Mouse (Mus musculus): ENCODE measurements at regions not wholly inside any gene's neighbourhood (a gene's known extent, or its start where the extent isn't known, plus 50 kb on each side); places are given as distances from the start of the nearest gene placed in this dataset.

GRCm38 (mm10) chr6:31995977-31996376, 54.1 kb upstream of the 1700012A03Rik start:
- intact Hi-C loops (cut with DNase I) = no loop called here

GRCm38 (mm10) chr6:31995249-31995648, 54.8 kb upstream of the 1700012A03Rik start:
- intact Hi-C loops (cut with DNase I) = no loop called here
- no peak for DNase-seq

More at GRCm38 (mm10) chr6:31995977-31996376, 54.1 kb upstream of the 1700012A03Rik start:
- no peak for DNase-seq

- DNase-seq = no peak
- intact Hi-C loops (cut with DNase I) = no loop called here
Observed at GRCm38 (mm10) chr6:31985698-31986097, 64.3 kb upstream of the 1700012A03Rik start.

- DNase-seq = no peak
Observed at GRCm38 (mm10) chr6:31976705-31977104, 73.3 kb upstream of the 1700012A03Rik start.

GRCm38 (mm10) chr6:31948063-31948481, 102.0 kb upstream of the 1700012A03Rik start:
- intact Hi-C loops (cut with DNase I) = no loop called here
- DNase-seq = no peak

More at GRCm38 (mm10) chr6:31976705-31977104, 73.3 kb upstream of the 1700012A03Rik start:
- intact Hi-C loops (cut with DNase I) = no loop called here

- no peak for DNase-seq
- intact Hi-C loops (cut with DNase I) = no loop called here
Observed at GRCm38 (mm10) chr6:31946572-31946971, 103.5 kb upstream of the 1700012A03Rik start.

- intact Hi-C loops (cut with DNase I) = no loop called here
- DNase-seq = no peak
Observed at GRCm38 (mm10) chr6:31945347-31945746, 104.7 kb upstream of the 1700012A03Rik start.

GRCm38 (mm10) chr6:31944546-31944945, 105.5 kb upstream of the 1700012A03Rik start:
- no peak for DNase-seq
- intact Hi-C loops (cut with DNase I) = no loop called here

GRCm38 (mm10) chr6:31942696-31943095, 107.3 kb upstream of the 1700012A03Rik start:
- DNase-seq = no peak

GRCm38 (mm10) chr6:31938216-31938814, 111.7 kb upstream of the 1700012A03Rik start:
- DNase-seq = peak; percentile 84 to 92
- intact Hi-C loops (cut with DNase I) = loop anchor here (1.0 to 5.0 kb wide), 4 partner anchors 276 to 1189 kb away; no protein-coding TSS in a partner anchor

More at GRCm38 (mm10) chr6:31942696-31943095, 107.3 kb upstream of the 1700012A03Rik start:
- intact Hi-C loops (cut with DNase I) = no loop called here

- no peak for DNase-seq
- intact Hi-C loops (cut with DNase I) = loop anchor here (5.0 kb wide), 2 partner anchors 275 to 1190 kb away; no protein-coding TSS in a partner anchor
Observed at GRCm38 (mm10) chr6:31937146-31937545, 112.9 kb upstream of the 1700012A03Rik start.

- no peak for DNase-seq
- intact Hi-C loops (cut with DNase I) = loop anchor here (5.0 kb wide), 2 partner anchors 273 to 1192 kb away; no protein-coding TSS in a partner anchor
Observed at GRCm38 (mm10) chr6:31934826-31935225, 115.2 kb upstream of the 1700012A03Rik start.

- no peak for DNase-seq
- intact Hi-C loops (cut with DNase I) = no loop called here
Observed at GRCm38 (mm10) chr6:31933956-31934355, 116.1 kb upstream of the 1700012A03Rik start.

GRCm38 (mm10) chr6:31933364-31933763, 116.7 kb upstream of the 1700012A03Rik start:
- no peak for DNase-seq
- intact Hi-C loops (cut with DNase I) = no loop called here

GRCm38 (mm10) chr6:31931116-31931515, 118.9 kb upstream of the 1700012A03Rik start:
- intact Hi-C loops (cut with DNase I) = no loop called here

GRCm38 (mm10) chr6:31929165-31929564, 120.9 kb upstream of the 1700012A03Rik start:
- intact Hi-C loops (cut with DNase I) = no loop called here
- no peak for DNase-seq

More at GRCm38 (mm10) chr6:31931116-31931515, 118.9 kb upstream of the 1700012A03Rik start:
- no peak for DNase-seq

GRCm38 (mm10) chr6:31927181-31927580, 122.9 kb upstream of the 1700012A03Rik start:
- intact Hi-C loops (cut with DNase I) = no loop called here
- DNase-seq = peak; percentile 44 to 63

GRCm38 (mm10) chr6:31924669-31925046, 125.4 kb upstream of the 1700012A03Rik start:
- intact Hi-C loops (cut with DNase I) = no loop called here
- DNase-seq = no peak

- intact Hi-C loops (cut with DNase I) = no loop called here
- DNase-seq = no peak
Observed at GRCm38 (mm10) chr6:31923951-31924668, 125.9 kb upstream of the 1700012A03Rik start.

- no peak for DNase-seq
- intact Hi-C loops (cut with DNase I) = no loop called here
Observed at GRCm38 (mm10) chr6:31921561-31922152, 128.4 kb upstream of the 1700012A03Rik start.

GRCm38 (mm10) chr6:31917411-31918131, 132.5 kb upstream of the 1700012A03Rik start:
- intact Hi-C loops (cut with DNase I) = loop anchor here (2.0 kb wide), 1 partner anchor 19 kb away; no protein-coding TSS in a partner anchor

More at GRCm38 (mm10) chr6:31917411-31918131, 132.5 kb upstream of the 1700012A03Rik start:
- no peak for DNase-seq
